8 mouse cellular contexts compared by ENCODE assay signal in the genomic region with DNA sequence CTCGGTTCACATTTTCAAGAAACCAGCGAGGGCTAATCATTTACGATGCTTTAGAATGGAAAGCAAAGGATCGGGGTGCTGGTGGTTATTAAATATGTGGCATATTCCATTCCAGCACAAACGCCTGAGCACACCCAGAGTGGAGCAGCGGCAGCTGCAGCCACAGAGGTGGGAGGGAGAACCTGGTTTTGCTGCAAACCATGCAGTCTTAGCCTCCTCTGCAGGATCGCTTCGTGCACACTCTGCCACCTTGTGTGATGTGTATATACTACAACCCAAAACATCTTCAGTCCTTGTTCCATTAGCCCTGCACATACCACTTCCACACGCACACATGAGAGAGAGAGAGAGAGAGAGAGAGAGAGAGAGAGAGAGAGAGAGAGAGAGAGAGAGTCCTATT.
DNase-seq lines count a peak whose midpoint lies in the region; ATAC-seq lines count a peak whose summit lies in the region.

No protein-coding gene starts in this region.

- H3K9me3 ChIP-seq in kidney, embryonic 15.5 days (replicated peaks) = no peaks in the 10 kb centered on the region
- H3K9me3 ChIP-seq in forebrain, embryonic 12.5 days = no peaks in the 10 kb centered on the region

- no peak overlapping the region for H3K27ac ChIP-seq in kidney, embryonic 15.5 days
- no peak overlapping the region for H3K27ac ChIP-seq in forebrain, embryonic 12.5 days

- intact Hi-C loops in left cerebral cortex, postnatal 10 days (cut with DNase I) = no loop called here

- no peak overlapping the region for H3K9ac ChIP-seq in kidney, embryonic 15.5 days
- no peak overlapping the region for H3K9ac ChIP-seq in forebrain, embryonic 12.5 days

- H3K27me3 ChIP-seq in kidney, embryonic 15.5 days = no peaks in the 10 kb centered on the region
- no peaks in the 10 kb centered on the region for H3K27me3 ChIP-seq in forebrain, embryonic 12.5 days

- no peaks in the 10 kb centered on the region for H3K36me3 ChIP-seq in kidney, embryonic 15.5 days
- H3K36me3 ChIP-seq in forebrain, embryonic 12.5 days (replicated peaks) = no peaks in the 10 kb centered on the region

- WGBS in kidney, embryonic 15.5 days = 42% methylated on average over 9 of the region's 9 CpGs
- 47% methylated on average over 9 of the region's 9 CpGs for WGBS in forebrain, embryonic 12.5 days

- peaks cover 11% of the 10 kb centered on the region for H3K4me1 ChIP-seq in kidney, embryonic 15.5 days
- peaks cover 7% of the 10 kb centered on the region; the same call in 1 of the 2 replicates for H3K4me1 ChIP-seq in forebrain, embryonic 12.5 days

- peak; percentile 93 for ATAC-seq in kidney, embryonic 15.5 days (replicated peaks; ENCODE audit: low FRiP score)
- peak; percentile 65; the same call in 1 of the 2 replicates for ATAC-seq in cerebellum, adult (ENCODE audit: insufficient number of reproducible peaks, low FRiP score, low TSS enrichment)
- peak; percentile 92 for ATAC-seq in forebrain, embryonic 12.5 days (ENCODE audit: low FRiP score)
- peak; percentile 92 to 94 for ATAC-seq in hematopoietic stem cell, adult 5-6 weeks (replicated peaks in 1 of 2; ENCODE audit: insufficient read depth in 1 of 2, low FRiP score in 2 of 2, low TSS enrichment in 1 of 2, low read depth in 1 of 2, poor library complexity in 2 of 2, severe bottlenecking in 2 of 2)

- no peak overlapping the region for H3K4me3 ChIP-seq in kidney, embryonic 15.5 days (replicated peaks)
- H3K4me3 ChIP-seq in forebrain, embryonic 12.5 days (replicated peaks) = no peak overlapping the region

- no peak for DNase-seq in kidney, postnatal 25 days
- peak; percentile 60 to 64 for DNase-seq in left cerebral cortex, postnatal 10 days (ENCODE audit: extremely low spot score in 1 of 2, low spot score in 2 of 2)
- DNase-seq in ovary, postnatal 36 days (ENCODE audit: low spot score) = peak; percentile 33
- DNase-seq in T-cell, adult 2 months (ENCODE audit: low spot score) = no peak

- 0 out of 2 replicates have a peak overlapping the region, but pooled peaks have one; percentile 12 for H3K4me2 ChIP-seq in kidney, embryonic 15.5 days
- no peak overlapping the region for H3K4me2 ChIP-seq in forebrain, embryonic 12.5 days

Comparison
In these comparisons a context has a peak if more than half of its experiments do, and no peak if none do; other contexts are left out.
1. DNase-seq: peak in left cerebral cortex, postnatal 10 days (2 of 2) and ovary, postnatal 36 days (single experiment); none in kidney, postnatal 25 days (0 of 2) and T-cell, adult 2 months (single experiment).
2. Peak in every context shown above with its lines, with median percentiles within 50 percentile points of each other: ATAC-seq.